Mouse (Mus musculus) stomach, postnatal 0 days (tissue): ENCODE data around the gene Tmem235. TPM values are rescaled to one million over a fixed set of nuclear protein-coding genes. Genes with fewer than 3 reads are reported as not detected.
A peak's percentile ranks its signal among the peaks of the same experiment; 100 is the strongest.

ENCODE experiments used
- ATAC-seq: fragments of 200-750 bp; cut with Nextera tagmentation; 2 replicates; pipeline ENCODE4 v1.8.0; 2017; ENCODE audit not compliant: low FRiP score, low TSS enrichment
- DNase-seq: peaks from one replicate; pipeline ENCODE4 v3.0.0-alpha.2; 2016; ENCODE audit warnings: low spot score
- H3K27ac ChIP-seq: fragments of 300-500 bp; sonication (generic); replicated peaks from 2 replicates; pipeline ENCODE4 v1.5.1; 2014; ENCODE audit warnings: mild to moderate bottlenecking, control low read depth
- H3K27me3 ChIP-seq: fragments of 300-500 bp; sonication (generic); 2 replicates; pipeline ENCODE4 v1.6.1; 2014; ENCODE audit warnings: low read length; ENCODE audit not compliant: control insufficient read depth, insufficient read depth
- H3K36me3 ChIP-seq: fragments of 300-500 bp; sonication (generic); 2 replicates; pipeline ENCODE4 v1.6.1; 2014; ENCODE audit warnings: low read length, mixed read lengths; ENCODE audit not compliant: control insufficient read depth, insufficient read depth
- H3K4me1 ChIP-seq: fragments of 300-500 bp; sonication (generic); replicated peaks from 2 replicates; pipeline ENCODE4 v1.6.1; 2014; ENCODE audit warnings: antibody characterized with exemption; ENCODE audit not compliant: control insufficient read depth, insufficient read depth
- H3K4me2 ChIP-seq: fragments of 300-500 bp; sonication (generic); replicated peaks from 2 replicates; pipeline ENCODE4 v1.6.1; 2014; ENCODE audit warnings: low read depth, mild to moderate bottlenecking, control low read depth, moderate library complexity
- H3K4me3 ChIP-seq: fragments of 300-500 bp; sonication (generic); 2 replicates; pipeline ENCODE4 v1.5.1; 2014; ENCODE audit warnings: low read depth, low read length, control low read depth
- H3K9ac ChIP-seq: fragments of 300-500 bp; sonication (generic); 2 replicates; pipeline ENCODE4 v1.6.1; 2014; ENCODE audit warnings: mild to moderate bottlenecking, low read length, control low read depth, mixed read lengths
- H3K9me3 ChIP-seq: fragments of 300-500 bp; sonication (generic); 2 replicates; pipeline ENCODE4 v1.6.1; 2016; ENCODE audit warnings: low read length; ENCODE audit not compliant: control insufficient read depth
- CTCF ChIP-seq: IDR thresholded peaks from 2 replicates; pipeline ENCODE4 v1.5.1; 2016; ENCODE audit warnings: antibody characterized with exemption, low read depth, mild to moderate bottlenecking, moderate library complexity
- EP300 ChIP-seq: optimal IDR thresholded peaks from 2 replicates; pipeline ENCODE3; 2016; ENCODE audit warnings: antibody characterized with exemption
- WGBS: fragments of 180-500 bp; shearing (Covaris S2); extraction: QIAGEN DNeasy Blood & Tissue Kit; methylation state at CpG from one replicate; pipeline ENCODE4 v1.1.7; 2014; 5-methylcytosine and 5-hydroxymethylcytosine counted together
- polyA plus RNA-seq: library from polyadenylated mRNA; unstranded; fragments of >200 nt; fragmentation: Nextera tagmentation; extraction: Ambion mirVana; gene quantifications from 2 replicates; pipeline ENCODE4 v1.2.1, GENCODE M21; 2015

The Tmem235 gene
- polyA plus RNA-seq, 1 experiment from 2014 or later = not detected

- no peak overlapping the region for H3K9ac ChIP-seq
- H3K27ac ChIP-seq = no peak overlapping the region
- H3K4me2 ChIP-seq = no peak overlapping the region
- TF ChIP-seq CTCF (no peak), EP300 (no peak)
- no peaks in the 10 kb centered on the region for H3K9me3 ChIP-seq
- H3K4me3 ChIP-seq = no peak overlapping the region
- no peaks in the 10 kb centered on the region for H3K27me3 ChIP-seq
- DNase-seq = no peak
- ATAC-seq = no peak
- H3K36me3 ChIP-seq = no peaks in the 10 kb centered on the region
- peaks cover 15% of the 10 kb centered on the region for H3K4me1 ChIP-seq
- 86% methylated on average over 19 of the region's 19 CpGs for WGBS
These were observed 31.1 kb downstream of the Tmem235 start for GRCm38 (mm10) chr11:117891581-117892175.

- ATAC-seq = no peak
These were observed 31.6 kb downstream of the Tmem235 start for GRCm38 (mm10) chr11:117892199-117892598.

GRCm38 (mm10) chr11:117894676-117895075, 34.1 kb downstream of the Tmem235 start:
- Histone ChIP-seq H3K27ac (no peak overlapping the region), H3K4me1 (peaks cover 3% of the 10 kb centered on the region), H3K4me3 (no peak overlapping the region), H3K4me2 (no peak overlapping the region), H3K27me3 (no peaks in the 10 kb centered on the region), H3K36me3 (no peaks in the 10 kb centered on the region), H3K9ac (no peak overlapping the region), H3K9me3 (no peaks in the 10 kb centered on the region)
- TF ChIP-seq CTCF (no peak), EP300 (no peak)
- 63% methylated on average over 10 of the region's 10 CpGs for WGBS
- ATAC-seq (no peak), DNase-seq (no peak)

More at GRCm38 (mm10) chr11:117892199-117892598, 31.6 kb downstream of the Tmem235 start:
- no peaks in the 10 kb centered on the region for H3K36me3 ChIP-seq
- H3K4me1 ChIP-seq = peaks cover 15% of the 10 kb centered on the region
- no peak overlapping the region for H3K4me3 ChIP-seq
- no peak overlapping the region for H3K9ac ChIP-seq
- no peaks in the 10 kb centered on the region for H3K27me3 ChIP-seq
- WGBS = 60% methylated on average over 6 of the region's 6 CpGs
- H3K9me3 ChIP-seq = no peaks in the 10 kb centered on the region
- no peak overlapping the region for H3K4me2 ChIP-seq
- no peak overlapping the region for H3K27ac ChIP-seq
- no peak for DNase-seq
- TF ChIP-seq CTCF (no peak), EP300 (no peak)

GRCm38 (mm10) chr11:117896533-117896932, 36.0 kb downstream of the Tmem235 start:
- WGBS = 43% methylated on average over 2 of the region's 2 CpGs
- no peak for DNase-seq
- no peak for TF ChIP-seq CTCF
- no peak for TF ChIP-seq EP300
- no peak overlapping the region for H3K4me3 ChIP-seq
- no peak overlapping the region for H3K27ac ChIP-seq
- no peak overlapping the region for H3K9ac ChIP-seq
- no peaks in the 10 kb centered on the region for H3K4me1 ChIP-seq
- 0 out of 2 replicates have a peak, but pooled peaks have one; percentile 29 for ATAC-seq
- H3K4me2 ChIP-seq = no peak overlapping the region
- no peaks in the 10 kb centered on the region for H3K27me3 ChIP-seq
- H3K9me3 ChIP-seq = no peaks in the 10 kb centered on the region
- H3K36me3 ChIP-seq = no peaks in the 10 kb centered on the region

- ATAC-seq (peak; percentile 21; the same call in 1 of the 2 replicates), DNase-seq (no peak)
- WGBS = 87% methylated on average over 2 of the region's 2 CpGs
- TF ChIP-seq CTCF = no peak
- no peak for TF ChIP-seq EP300
- no peaks in the 10 kb centered on the region for H3K27me3 ChIP-seq
- H3K4me3 ChIP-seq = no peak overlapping the region
- no peak overlapping the region for H3K27ac ChIP-seq
- no peaks in the 10 kb centered on the region for H3K4me1 ChIP-seq
- H3K36me3 ChIP-seq = no peaks in the 10 kb centered on the region
- no peak overlapping the region for H3K9ac ChIP-seq
- no peak overlapping the region for H3K4me2 ChIP-seq
- H3K9me3 ChIP-seq = no peaks in the 10 kb centered on the region
These were observed 41.7 kb downstream of the Tmem235 start for GRCm38 (mm10) chr11:117902282-117902681.

GRCm38 (mm10) chr11:117904442-117904841, 43.9 kb downstream of the Tmem235 start:
- DNase-seq = no peak
- no peaks in the 10 kb centered on the region for H3K27me3 ChIP-seq
- no peak overlapping the region for H3K4me2 ChIP-seq
- H3K9me3 ChIP-seq = no peaks in the 10 kb centered on the region
- 78% methylated on average over 8 of the region's 8 CpGs for WGBS
- no peak for ATAC-seq
- no peak overlapping the region for H3K4me3 ChIP-seq
- no peak overlapping the region for H3K9ac ChIP-seq
- no peak overlapping the region for H3K27ac ChIP-seq
- no peak for TF ChIP-seq EP300
- TF ChIP-seq CTCF = no peak
- no peaks in the 10 kb centered on the region for H3K36me3 ChIP-seq
- no peaks in the 10 kb centered on the region for H3K4me1 ChIP-seq
